Mouse (Mus musculus): ENCODE measurements around the gene Rpl36a-ps1. TPM values are rescaled to one million over a fixed set of nuclear protein-coding genes. Genes with fewer than 3 reads are reported as not detected.

The Rpl36a-ps1 gene
- polyA plus RNA-seq, 1 experiment from 2014 or later = 2.0 TPM

- H3K36me3 ChIP-seq (ENCODE audit: control insufficient read depth, insufficient read depth, low read length) = no peaks in the 10 kb centered on the region
- ATAC-seq (ENCODE audit: low FRiP score) (peak; percentile 70; the same call in 1 of the 2 replicates), DNase-seq (ENCODE audit: low spot score, missing footprints) (no peak)
- no peaks in the 10 kb centered on the region for H3K27me3 ChIP-seq (ENCODE audit: control insufficient read depth, insufficient read depth, low read length)
- no peak overlapping the region for H3K4me2 ChIP-seq
- no peak overlapping the region for H3K27ac ChIP-seq (ENCODE audit: low read depth, low read length)
- no peak overlapping the region for H3K4me3 ChIP-seq (ENCODE audit: low read depth, low read length)
- H3K9ac ChIP-seq (ENCODE audit: low read length) = no peak overlapping the region
- H3K4me1 ChIP-seq (ENCODE audit: control insufficient read depth, insufficient read depth, low read length) = no peaks in the 10 kb centered on the region
- no peaks in the 10 kb centered on the region for H3K9me3 ChIP-seq (ENCODE audit: control insufficient read depth, low read length)
- WGBS = 30% methylated on average over 4 of the region's 4 CpGs
Measured at GRCm38 (mm10) chr14:98971921-98972320, 22.2 kb downstream of the Rpl36a-ps1 start.

GRCm38 (mm10) chr14:98958978-98959658 lies 35.0 kb downstream of the Rpl36a-ps1 start:
- no peak overlapping the region for H3K27ac ChIP-seq (ENCODE audit: low read depth, low read length)
- no peaks in the 10 kb centered on the region for H3K36me3 ChIP-seq (ENCODE audit: control insufficient read depth, insufficient read depth, low read length)
- no peaks in the 10 kb centered on the region for H3K4me1 ChIP-seq (ENCODE audit: control insufficient read depth, insufficient read depth, low read length)
- no peaks in the 10 kb centered on the region for H3K27me3 ChIP-seq (ENCODE audit: control insufficient read depth, insufficient read depth, low read length)
- no peaks in the 10 kb centered on the region for H3K9me3 ChIP-seq (ENCODE audit: control insufficient read depth, low read length)
- H3K4me2 ChIP-seq = no peak overlapping the region
- H3K4me3 ChIP-seq (ENCODE audit: low read depth, low read length) = no peak overlapping the region
- 79% methylated on average over 17 of the region's 17 CpGs for WGBS
- DNase-seq (ENCODE audit: low spot score, missing footprints) (no peak), ATAC-seq (ENCODE audit: low FRiP score) (peak; percentile 52; the same call in 1 of the 2 replicates)
- H3K9ac ChIP-seq (ENCODE audit: low read length) = no peak overlapping the region

- no peak for ATAC-seq (ENCODE audit: low FRiP score)
- WGBS = 91% methylated on average over 9 of the region's 9 CpGs
Measured at GRCm38 (mm10) chr14:98956788-98957187, 37.3 kb downstream of the Rpl36a-ps1 start.

GRCm38 (mm10) chr14:98952441-98952840 lies 41.7 kb downstream of the Rpl36a-ps1 start:
- WGBS = 87% methylated on average over 7 of the region's 7 CpGs
- H3K36me3 ChIP-seq (ENCODE audit: control insufficient read depth, insufficient read depth, low read length) = no peaks in the 10 kb centered on the region
- ATAC-seq (ENCODE audit: low FRiP score) (no peak), DNase-seq (ENCODE audit: low spot score, missing footprints) (peak; percentile 81)
- H3K9ac ChIP-seq (ENCODE audit: low read length) = no peak overlapping the region
- H3K27ac ChIP-seq (ENCODE audit: low read depth, low read length) = no peak overlapping the region
- H3K4me1 ChIP-seq (ENCODE audit: control insufficient read depth, insufficient read depth, low read length) = no peaks in the 10 kb centered on the region
- H3K4me2 ChIP-seq = no peak overlapping the region
- no peaks in the 10 kb centered on the region for H3K27me3 ChIP-seq (ENCODE audit: control insufficient read depth, insufficient read depth, low read length)
- no peaks in the 10 kb centered on the region for H3K9me3 ChIP-seq (ENCODE audit: control insufficient read depth, low read length)
- no peak overlapping the region for H3K4me3 ChIP-seq (ENCODE audit: low read depth, low read length)

More at GRCm38 (mm10) chr14:98956788-98957187, 37.3 kb downstream of the Rpl36a-ps1 start:
- no peaks in the 10 kb centered on the region for H3K36me3 ChIP-seq (ENCODE audit: control insufficient read depth, insufficient read depth, low read length)
- no peak overlapping the region for H3K9ac ChIP-seq (ENCODE audit: low read length)
- H3K27ac ChIP-seq (ENCODE audit: low read depth, low read length) = no peak overlapping the region
- H3K27me3 ChIP-seq (ENCODE audit: control insufficient read depth, insufficient read depth, low read length) = no peaks in the 10 kb centered on the region
- no peak overlapping the region for H3K4me3 ChIP-seq (ENCODE audit: low read depth, low read length)
- no peak overlapping the region for H3K4me2 ChIP-seq
- H3K4me1 ChIP-seq (ENCODE audit: control insufficient read depth, insufficient read depth, low read length) = no peaks in the 10 kb centered on the region
- DNase-seq (ENCODE audit: low spot score, missing footprints) = no peak
- H3K9me3 ChIP-seq (ENCODE audit: control insufficient read depth, low read length) = no peaks in the 10 kb centered on the region

- no peak for ATAC-seq (ENCODE audit: low FRiP score)
- H3K9ac ChIP-seq (ENCODE audit: low read length) = no peak overlapping the region
- WGBS = 61% methylated on average over 4 of the region's 4 CpGs
- no peaks in the 10 kb centered on the region for H3K4me1 ChIP-seq (ENCODE audit: control insufficient read depth, insufficient read depth, low read length)
- H3K27me3 ChIP-seq (ENCODE audit: control insufficient read depth, insufficient read depth, low read length) = no peaks in the 10 kb centered on the region
- DNase-seq (ENCODE audit: low spot score, missing footprints) = peak; percentile 41
- no peaks in the 10 kb centered on the region for H3K36me3 ChIP-seq (ENCODE audit: control insufficient read depth, insufficient read depth, low read length)
- no peaks in the 10 kb centered on the region for H3K9me3 ChIP-seq (ENCODE audit: control insufficient read depth, low read length)
- no peak overlapping the region for H3K27ac ChIP-seq (ENCODE audit: low read depth, low read length)
- no peak overlapping the region for H3K4me3 ChIP-seq (ENCODE audit: low read depth, low read length)
- H3K4me2 ChIP-seq = no peak overlapping the region
Measured at GRCm38 (mm10) chr14:98951626-98952290, 42.4 kb downstream of the Rpl36a-ps1 start.

Other genes with a start within 250 kb of the Rpl36a-ps1 start
- 111 and 133 TPM in 2 replicates for gene Mzt1, start 51.8 kb upstream of the Rpl36a-ps1 start, polyA plus RNA-seq (2014; fragmentation: Nextera tagmentation; extraction: Ambion mirVana)
- gene Bora, start 51.9 kb upstream of the Rpl36a-ps1 start, polyA plus RNA-seq (2014; fragmentation: Nextera tagmentation; extraction: Ambion mirVana) = 64.0 and 66.1 TPM in 2 replicates
- 22.8 and 27.1 TPM in 2 replicates for gene Pibf1, start 105.1 kb upstream of the Rpl36a-ps1 start, polyA plus RNA-seq (2014; fragmentation: Nextera tagmentation; extraction: Ambion mirVana)
- gene Dis3, start 105.5 kb upstream of the Rpl36a-ps1 start, polyA plus RNA-seq (2014; fragmentation: Nextera tagmentation; extraction: Ambion mirVana) = 44.9 and 46.0 TPM in 2 replicates